Mouse (Mus musculus): ENCODE data around the gene Cda.

Cda gene

DNA sequence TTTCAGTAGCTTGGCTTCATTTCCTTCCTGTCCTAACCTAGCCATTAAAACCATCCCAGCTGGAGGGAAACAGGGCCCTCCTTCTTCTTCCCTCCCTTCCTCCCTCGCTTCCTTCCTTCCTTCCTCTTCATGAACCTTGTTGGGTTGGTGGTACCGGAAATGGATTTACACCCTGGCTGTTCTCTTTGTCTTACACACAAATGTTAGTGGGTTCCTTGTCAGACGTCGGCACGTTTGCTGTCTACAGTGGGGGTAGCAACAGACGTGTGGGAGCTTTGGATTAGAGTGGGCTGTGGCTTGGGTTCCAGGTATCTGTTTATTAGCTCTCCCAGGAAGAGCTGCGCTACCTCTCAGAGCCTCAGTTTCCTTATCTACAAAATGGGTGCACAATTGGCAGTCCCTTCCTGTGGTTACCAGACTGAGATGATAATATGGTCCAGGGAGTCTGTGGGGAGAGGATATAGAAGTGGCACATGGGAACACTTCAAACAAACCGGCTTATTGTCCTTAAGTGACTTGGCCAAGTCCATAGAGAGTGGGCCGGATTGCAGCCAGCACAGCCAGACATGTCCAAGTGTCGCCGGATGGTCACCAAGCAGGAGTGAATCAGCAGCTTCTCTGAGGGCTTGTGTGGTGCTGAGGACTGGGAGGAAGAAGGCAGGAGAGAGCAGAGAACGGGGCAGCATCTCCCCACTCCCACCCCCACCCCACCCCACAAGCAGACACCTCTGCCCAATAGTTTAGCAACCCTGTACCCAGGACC, 887 bp upstream of the Cda start:
- no peak for DNase-seq (ENCODE audit: low spot score in 2 of 2)

DNA sequence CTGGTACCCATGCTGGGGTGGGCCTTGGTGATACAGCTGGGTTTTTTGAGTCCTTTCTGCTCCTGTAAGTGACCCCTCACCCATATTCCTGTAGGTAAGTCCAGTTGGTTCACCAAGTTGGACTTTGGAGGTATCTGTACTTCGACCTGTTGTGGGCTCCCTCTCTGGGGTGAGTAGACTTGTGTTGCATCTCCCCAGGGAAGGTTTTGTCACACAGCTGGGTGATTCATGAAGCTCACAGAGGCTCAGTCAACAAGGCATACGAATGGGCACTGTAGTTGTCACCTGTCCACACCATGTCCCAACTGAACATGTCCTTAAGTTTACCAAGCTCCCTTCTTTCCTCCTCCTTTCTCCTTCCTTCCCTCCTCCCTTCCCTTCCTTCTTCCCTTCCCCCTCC, 1.2 kb downstream of the Cda start:
- DNase-seq (ENCODE audit: low spot score in 2 of 2), result no peak

DNA sequence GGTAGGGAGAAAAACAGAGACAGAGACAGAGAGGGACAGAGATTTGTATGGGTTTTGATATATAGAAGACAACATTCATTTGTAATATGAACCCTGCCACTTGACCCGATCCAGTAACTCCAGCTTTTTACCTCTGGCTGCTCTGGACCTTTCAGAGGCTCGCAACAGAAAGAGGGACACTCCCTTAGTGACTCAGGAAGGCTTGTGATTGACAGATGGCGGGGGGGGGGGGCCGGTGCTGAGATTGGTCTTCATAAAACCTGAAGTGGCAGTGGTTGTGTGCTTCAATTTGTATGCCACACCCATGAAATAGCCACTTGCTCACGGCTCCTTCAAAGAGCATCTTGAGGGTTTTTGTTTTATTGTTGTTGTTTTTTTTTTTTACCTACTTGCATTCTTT, 4.3 kb downstream of the Cda start:
- no peak for DNase-seq (ENCODE audit: low spot score in 2 of 2)

DNA sequence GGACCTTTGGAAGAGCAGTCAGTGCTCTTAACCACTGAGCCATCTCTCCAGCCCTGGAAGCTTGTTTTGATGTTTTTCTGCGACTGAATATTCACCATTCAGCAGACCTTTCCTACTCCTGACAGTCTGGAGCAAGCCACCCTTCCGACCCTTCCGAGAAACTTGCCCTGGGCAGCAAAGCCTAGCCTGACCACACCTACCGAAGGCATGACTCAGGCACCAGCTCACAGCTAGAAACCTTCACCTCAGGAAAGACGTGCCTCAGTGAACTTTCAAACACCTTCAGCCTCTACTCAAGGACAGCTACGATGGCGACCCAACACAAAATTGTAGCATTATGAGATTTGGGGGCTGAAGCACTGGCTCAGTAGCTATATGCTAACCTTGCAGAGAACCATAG, 4.9 kb downstream of the Cda start:
- DNase-seq (ENCODE audit: low spot score in 2 of 2), result no peak

DNA sequence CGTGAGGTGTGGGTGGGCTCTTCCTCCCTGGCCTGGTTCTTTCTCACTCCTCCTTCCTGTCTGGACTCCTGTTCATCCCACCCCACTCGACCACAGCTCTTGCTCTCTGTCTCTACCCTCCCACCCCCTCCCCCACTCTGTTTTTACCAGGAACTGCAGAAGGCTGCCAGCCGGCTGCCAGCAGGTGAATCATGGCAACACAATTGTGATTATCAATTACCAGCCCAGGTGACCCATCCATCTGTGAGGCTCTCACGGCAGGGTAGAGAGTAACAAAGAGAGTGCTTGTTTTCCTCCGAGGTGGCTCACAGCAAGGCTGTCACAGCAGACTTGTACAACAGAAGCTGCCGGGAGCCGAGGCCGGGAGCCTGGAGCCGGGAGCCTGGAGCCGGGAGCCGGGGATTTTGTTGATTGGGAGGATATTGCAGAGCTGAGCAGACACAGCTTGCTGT, 6.4 kb downstream of the Cda start:
- DNase-seq (ENCODE audit: low spot score in 2 of 2), result no peak

DNA sequence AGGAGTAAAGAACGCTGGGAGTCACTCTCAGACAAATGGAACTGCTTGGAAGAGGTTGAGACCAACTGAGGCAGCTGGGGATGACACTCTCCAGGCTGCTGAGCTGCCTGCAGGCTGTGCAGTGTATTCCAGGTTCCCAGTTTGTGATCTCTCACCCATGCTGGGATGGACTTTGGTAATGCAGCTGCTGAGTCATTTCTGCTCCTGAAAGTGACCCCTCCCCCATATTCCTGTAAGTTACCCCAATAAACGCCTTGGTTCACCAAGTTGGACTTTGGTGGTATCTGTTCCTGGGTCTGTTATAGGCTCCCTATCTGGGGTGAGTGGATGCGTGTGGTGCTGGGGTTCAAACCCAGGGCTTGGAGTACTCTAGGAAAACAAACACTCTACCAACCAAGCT, 9.6 kb downstream of the Cda start:
- DNase-seq (ENCODE audit: low spot score in 2 of 2), result no peak

DNA sequence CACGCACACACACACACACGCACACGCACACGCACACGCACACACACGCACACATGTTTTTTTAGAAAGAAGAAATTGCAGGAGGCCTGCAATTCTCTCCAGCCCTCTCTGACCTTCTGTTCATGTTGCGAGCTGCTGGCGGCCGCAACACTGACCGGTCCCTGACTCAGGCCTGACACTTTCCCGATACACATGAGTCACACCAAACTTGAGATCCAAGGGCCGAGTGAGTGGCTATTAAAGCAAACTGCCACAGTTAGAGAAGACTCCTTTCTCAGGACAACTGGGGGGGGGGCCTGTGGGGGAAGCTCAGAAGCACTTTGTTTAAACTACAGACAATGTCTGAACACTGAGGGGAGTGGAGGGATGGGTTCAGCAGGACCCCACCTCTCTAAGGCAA, 11.2 kb downstream of the Cda start:
- DNase-seq (ENCODE audit: low spot score in 2 of 2), result no peak

DNA sequence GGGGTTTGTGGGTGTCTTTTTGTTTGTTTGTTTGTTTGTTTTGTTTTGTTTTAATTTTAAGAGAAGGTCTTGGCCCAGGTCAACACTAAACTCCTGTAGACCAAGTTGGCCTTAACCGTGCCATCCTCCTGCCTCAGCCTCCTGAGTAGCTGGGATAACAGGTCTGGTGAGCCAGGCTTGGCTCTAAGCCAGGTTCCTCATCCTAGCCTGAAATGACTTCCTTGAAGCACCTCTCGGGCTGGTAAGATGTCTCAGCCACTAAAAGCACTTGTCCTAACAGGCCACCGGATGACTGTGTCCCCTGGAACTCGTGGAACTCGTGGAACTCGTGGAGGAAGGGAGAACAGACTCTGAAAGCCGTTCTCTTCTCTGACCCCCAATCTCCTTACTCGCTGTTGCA, 11.7 kb downstream of the Cda start:
- no peak for DNase-seq (ENCODE audit: low spot score in 2 of 2)

DNA sequence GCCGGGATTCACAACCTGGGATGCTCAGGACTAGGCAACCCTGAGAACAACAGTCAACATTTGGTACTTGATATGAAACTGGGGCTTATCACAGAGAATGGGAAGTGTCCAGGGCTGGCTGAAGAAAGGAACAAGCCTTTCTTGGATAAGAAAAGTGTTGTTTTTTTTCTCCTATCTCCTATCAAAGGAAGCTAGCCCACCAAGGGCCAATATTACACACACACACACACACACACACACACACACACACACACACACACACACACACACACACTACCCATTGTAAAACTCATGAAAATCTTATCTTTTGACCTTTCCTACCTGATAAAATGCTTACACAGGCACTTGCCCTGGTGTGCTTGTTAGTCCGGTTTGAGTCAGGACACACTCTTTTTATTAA, 12.3 kb downstream of the Cda start:
- DNase-seq (ENCODE audit: low spot score in 2 of 2), result no peak

DNA sequence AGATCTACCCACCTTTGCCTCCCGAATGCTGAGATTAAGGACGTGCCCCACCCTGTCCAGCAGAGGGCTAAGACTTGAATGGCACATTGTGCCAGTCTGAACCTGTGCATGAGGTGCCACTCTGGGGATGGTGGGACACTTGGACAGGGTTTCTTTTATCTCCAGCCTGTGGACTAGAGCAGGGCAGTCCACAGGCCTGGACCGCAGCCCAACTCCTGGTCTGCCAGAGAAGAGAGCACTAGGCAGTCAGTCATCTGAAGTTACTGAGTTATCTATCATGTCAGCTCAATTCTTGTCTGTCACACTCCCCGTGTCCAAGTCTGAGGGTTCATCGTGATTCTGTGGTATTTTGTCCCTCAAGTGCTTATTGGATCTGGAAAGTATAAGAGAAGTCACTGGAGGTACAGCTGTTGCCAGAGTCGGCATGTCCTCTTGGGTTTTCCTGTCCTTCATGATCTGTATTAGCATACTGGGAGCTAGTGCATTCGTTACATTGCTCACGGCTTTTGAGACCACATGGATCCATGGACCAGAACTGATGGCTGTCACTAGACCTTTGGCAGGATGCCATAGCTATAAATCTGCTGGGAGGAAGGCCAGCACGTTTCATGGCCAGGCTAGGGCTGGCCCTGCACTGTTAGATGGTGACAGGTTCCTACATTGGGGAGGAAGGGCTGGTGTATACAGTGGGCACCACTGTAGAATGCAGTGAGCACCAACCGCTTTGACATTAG, 14.2 kb downstream of the Cda start:
- DNase-seq (ENCODE audit: low spot score in 2 of 2), result no peak

DNA sequence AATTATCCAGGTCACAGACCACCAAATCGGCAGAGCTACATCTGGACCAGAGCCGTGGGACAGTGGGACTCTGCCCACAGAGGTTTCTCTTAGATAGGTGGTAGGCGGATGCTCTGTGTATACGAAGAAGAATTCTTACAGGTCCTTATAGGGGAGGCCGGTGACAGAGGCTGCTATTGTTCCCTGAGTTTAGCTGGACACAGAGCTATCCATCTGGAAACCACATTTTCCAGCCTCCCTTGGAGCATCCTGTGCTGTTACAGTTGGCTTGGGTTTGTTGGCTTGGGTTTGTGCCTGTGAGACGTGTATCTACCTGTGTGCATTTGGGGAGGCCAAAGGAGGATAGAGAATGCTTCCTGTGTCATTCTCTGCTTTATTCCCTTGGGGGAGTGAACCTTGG, 15.1 kb downstream of the Cda start:
- DNase-seq (ENCODE audit: low spot score in 2 of 2), result no peak

DNA sequence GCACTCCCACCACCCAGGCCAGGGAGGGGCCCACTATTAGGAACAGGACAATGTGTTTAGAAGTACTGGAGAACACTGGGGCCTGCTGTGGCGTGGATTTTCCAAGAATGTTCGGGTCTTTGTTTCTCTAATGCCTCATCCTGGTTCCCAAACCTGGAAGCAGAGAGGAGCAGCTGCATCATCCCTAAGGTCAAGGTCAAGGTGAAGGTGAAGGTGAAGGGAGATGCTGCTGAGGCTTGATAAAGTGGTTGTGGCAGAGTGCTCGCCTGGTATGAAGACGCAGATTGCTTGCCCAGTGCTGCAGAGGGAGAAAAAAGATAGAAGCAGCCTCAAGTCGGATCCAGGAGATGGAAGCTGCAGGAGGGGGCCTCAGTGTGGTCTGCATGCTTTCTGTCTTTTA, 16.0 kb downstream of the Cda start:
- DNase-seq (ENCODE audit: low spot score in 2 of 2), result no peak

DNA sequence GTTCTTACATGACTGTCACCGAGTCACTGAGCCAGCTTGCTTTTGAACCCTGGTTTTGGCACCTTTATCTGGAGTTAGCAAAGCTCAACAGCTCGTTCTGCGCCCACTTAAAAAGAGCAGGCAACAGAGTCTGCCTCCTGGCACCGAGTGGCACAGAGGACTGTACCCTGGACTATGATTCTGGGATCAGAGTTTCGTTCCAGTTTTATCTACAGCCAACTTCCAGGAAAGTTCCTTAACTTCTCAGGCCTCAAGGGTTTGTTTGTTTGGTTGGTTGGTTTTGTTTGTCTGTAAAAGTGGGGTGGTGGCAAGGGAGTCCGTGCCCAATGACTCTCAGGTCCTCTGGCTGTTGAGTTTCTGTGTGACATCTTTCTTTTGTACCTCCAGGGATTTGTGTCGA, 19.1 kb downstream of the Cda start:
- no peak for DNase-seq (ENCODE audit: low spot score in 2 of 2)

DNA sequence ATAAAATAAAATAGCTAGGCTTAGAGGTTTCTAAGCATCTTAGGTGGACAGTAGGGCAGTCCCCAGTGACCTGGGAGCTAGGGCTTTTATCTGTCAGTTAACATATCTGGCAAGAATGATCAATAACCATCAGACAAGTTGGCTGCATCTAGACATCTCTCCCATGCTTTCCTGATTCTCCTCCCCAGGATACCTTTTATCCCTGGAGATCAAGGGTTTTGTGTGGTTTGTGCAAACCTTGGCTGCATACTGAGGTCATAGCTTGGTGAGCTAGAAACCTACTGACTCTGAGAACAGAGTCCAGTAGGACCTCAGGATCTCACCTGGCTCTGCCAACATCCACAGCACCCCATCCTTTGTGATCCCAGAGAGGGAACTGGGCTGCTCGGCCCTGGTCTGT, 20.5 kb downstream of the Cda start:
- no peak for DNase-seq (ENCODE audit: low spot score in 2 of 2)

DNA sequence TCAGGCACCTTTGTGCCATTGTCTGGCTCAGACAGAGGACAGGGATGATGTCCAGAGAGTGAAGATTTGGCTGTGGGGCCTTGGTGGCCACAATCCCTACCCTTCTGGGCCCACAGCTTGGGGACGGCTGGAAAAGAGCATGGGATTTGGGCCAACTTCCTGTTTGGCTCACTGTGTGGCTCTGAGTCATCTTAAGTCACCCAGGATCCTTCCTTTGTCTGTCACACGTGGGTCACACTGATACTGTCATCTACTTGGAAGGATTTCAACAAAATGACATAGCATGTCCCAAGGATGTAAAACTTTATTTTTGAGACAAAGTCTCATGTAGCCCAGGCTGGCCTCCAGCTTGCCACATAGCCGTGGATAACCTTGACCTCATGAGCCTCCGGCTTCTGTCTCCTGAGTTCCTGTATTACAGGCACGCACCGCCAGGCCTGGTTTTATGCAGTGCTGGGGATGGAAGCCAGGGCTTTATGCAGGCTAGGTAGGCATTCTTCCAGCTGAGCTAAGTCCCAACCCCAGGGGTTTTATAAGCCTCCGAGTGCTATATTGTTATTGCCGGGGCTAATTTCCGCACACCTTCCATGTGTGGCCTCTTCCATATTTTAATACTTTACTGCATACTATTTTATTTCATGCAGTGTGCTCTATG, 22.8 kb downstream of the Cda start:
- no peak for DNase-seq (ENCODE audit: low spot score in 2 of 2)

DNA sequence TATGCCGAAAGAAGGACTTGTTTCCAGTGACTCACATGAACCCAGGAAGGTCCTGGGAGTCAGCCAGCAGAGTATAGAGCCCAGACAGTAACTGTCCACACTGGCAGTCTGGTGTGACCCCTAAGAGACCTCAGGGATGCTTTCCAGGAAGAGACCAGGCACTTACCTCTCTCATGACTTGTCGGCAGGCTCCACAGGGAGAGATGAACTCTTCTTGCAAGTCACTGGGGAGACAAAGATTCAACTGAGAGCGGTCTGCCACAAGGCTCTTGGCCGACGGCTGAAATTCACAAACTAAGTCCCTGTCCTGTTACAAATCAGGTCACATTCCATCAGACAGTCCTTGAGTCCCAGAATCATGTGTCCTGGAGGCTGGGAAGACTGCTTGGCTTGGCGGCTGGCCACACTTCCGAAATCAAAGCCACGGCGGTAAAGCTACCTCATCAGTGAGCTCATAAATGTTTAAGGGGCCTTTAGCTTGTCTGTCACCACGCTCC, 24.4 kb downstream of the Cda start:
- DNase-seq (ENCODE audit: low spot score in 2 of 2), result no peak

DNA sequence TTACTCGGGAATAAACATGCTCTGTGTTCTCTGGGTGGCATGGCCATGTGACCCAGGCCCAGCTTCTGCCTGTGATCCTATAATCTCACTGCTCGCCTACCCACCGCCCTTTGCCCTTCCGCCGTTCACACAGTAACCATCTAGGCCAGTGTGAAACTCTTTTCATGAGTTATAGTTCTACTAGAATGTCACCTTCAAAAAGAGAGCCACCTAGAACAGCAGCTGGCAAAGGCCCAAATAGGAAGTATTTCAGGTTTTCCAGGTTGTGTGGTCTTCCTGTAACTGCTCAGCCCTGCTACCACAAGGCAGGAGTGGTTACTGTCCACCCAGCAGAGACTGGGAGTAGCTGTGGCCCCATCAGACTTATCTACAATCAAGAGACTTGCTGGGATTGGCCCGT, 25.0 kb downstream of the Cda start:
- no peak for DNase-seq (ENCODE audit: low spot score in 2 of 2)

DNA sequence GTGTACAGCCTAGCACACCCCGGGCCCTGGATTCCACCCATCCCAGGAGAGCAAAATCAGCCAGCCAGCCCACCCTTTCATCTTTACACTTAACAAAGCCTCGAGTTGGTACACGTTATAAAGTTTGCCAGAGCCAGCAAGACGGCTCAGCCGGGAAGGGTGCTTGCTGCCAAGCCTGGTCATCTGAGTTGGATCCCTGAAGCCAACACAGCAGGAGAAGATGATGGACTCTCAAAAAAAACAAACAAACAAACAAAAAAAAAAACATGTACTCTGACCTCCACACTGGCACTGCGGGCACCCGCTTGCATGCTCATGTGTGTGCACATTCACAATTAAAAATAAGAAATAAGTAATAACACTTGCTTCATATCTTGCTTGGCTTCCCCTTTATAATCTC, 25.7 kb downstream of the Cda start:
- no peak for DNase-seq (ENCODE audit: low spot score in 2 of 2)

DNA sequence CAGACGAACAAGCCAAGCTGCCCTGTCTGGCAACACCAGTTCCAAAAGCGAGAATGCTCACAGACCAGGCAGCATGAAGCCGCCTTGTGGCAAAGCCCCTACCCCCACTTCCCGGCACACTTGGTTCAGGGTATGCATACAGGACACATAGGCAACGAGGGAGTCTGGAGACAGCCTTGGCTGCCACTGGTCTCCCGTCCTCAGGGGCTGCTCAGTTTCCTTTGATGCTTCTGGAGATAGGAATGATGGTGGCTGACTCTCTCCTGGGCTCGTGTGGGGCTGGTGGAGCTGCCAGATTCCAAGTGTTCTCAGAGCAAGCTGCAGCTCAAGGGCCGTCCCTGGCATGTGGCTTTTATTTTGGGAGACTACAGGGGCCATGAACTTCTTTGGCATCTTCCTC, 26.4 kb downstream of the Cda start:
- DNase-seq (ENCODE audit: low spot score in 2 of 2), result no peak

DNA sequence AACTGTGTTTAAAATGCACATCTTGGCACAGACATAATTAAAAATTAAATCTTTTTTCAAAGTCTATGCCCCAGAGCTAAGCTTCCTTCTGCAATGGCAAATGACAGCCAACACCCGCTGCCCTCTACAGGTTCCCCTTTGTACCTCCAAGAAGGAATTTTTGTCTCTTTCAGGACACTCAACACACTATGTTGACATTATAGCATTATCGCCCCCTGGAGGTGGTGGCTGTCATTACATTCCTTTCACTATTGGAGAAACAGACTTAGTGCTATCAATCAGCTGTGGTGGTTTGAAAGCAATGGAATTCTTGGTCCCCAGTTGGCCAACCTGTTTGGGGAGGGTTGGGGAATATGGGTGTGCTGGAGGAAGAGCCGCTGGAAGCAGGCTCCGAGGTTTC, 27.8 kb downstream of the Cda start:
- no peak for DNase-seq (ENCODE audit: low spot score in 2 of 2)

DNA sequence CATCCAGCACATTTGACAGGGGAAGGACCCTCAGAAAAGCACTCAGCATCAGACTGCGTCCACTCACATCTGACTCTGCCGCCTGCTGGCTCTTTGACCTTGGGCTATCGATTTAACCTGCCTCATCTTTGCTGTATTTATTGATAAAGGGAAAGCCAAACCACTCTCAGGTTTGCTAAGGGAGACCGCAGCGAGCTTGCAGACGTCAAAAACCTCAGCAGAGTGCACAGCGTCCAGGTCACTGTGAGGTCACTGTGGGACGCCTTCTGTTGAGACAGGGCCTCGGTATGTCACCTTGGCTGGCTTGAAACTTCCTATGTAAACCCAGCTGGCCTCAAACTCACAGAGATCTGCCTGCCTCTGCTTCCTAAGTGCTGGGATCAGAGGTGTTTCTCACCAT, 30.5 kb downstream of the Cda start:
- no peak for DNase-seq (ENCODE audit: low spot score in 2 of 2)

DNA sequence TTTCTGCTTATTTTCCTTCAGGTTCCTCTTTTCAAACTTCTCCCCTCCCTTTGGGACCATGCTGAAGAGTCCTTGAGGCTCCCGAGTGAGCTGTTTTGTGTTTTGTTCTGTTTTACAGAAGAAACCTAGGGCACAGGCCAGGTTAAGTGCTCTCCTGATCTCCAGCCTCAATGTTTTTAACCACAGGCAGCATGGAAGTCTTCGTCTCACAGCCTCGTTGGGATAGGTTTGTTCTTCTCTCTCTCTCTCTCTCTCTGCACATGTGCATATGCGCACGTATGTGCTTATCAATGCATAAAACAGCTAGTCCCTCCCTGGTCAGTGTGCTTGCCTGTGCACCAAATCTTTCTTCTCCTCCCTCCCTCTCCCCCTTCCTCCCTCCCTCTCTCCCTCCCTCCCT, 30.9 kb downstream of the Cda start:
- DNase-seq (ENCODE audit: low spot score in 2 of 2), result no peak

DNA sequence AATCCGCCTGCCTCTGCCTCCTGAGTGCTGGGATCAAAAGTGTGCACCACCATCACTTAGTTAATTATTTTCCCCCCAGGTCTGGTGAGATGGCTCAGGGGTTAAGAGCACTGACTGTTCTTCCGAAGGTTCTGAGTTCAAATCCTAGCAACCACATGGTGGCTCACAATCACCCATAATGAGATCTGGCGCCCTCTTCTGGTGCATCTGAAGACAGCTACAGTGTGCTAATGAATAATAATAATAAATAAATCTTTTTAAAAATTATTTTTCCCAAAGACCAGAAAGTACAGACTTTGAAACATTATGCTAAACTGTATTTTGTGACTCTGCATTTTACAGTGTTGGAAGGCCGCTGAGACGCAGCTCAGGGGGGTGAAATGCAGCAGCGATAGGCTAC, 32.1 kb downstream of the Cda start:
- no peak for DNase-seq (ENCODE audit: low spot score in 2 of 2)

All from right cerebral cortex, postnatal 36 days (tissue).